Mouse (Mus musculus) mouse embryonic stem cell (cell line): ENCODE data around the gene Dlg1.

Source experiments
- in situ Hi-C, 2 experiments: fragments of 300-500 bp; cut with MboI; formaldehyde crosslinking; loops; 1 replicate in 1 of 2; 3 replicates in 1 of 2; pipeline ENCODE4 v1.14.3; 2019 to 2020; ENCODE audit warnings: low sequenced_read_pairs in 2 of 2, low pct_unique_long_range_greater_than_20kb in 1 of 2, mixed read lengths in 1 of 2; ENCODE audit not compliant: unreplicated experiment in 1 of 2

Gene Dlg1

GRCm38 (mm10) chr16:31790056-31790455, 126.8 kb downstream of the Dlg1 start:
- in situ Hi-C loops, result no loop called here

- in situ Hi-C loops, result no loop called here
Measured at GRCm38 (mm10) chr16:31803644-31804043, 140.4 kb downstream of the Dlg1 start.

- in situ Hi-C loops, result no loop called here
Measured at GRCm38 (mm10) chr16:31826049-31826448, 162.8 kb downstream of the Dlg1 start.

GRCm38 (mm10) chr16:31830726-31831125, 167.5 kb downstream of the Dlg1 start:
- in situ Hi-C loops, result no loop called here

GRCm38 (mm10) chr16:31832630-31833422, 169.6 kb downstream of the Dlg1 start:
- in situ Hi-C loops, result no loop called here

GRCm38 (mm10) chr16:31834011-31834584, 170.9 kb downstream of the Dlg1 start:
- in situ Hi-C loops, result no loop called here

- in situ Hi-C loops, result no loop called here
Measured at GRCm38 (mm10) chr16:31834662-31835318, 171.5 kb downstream of the Dlg1 start.

- in situ Hi-C loops, result no loop called here
Measured at GRCm38 (mm10) chr16:31837362-31837761, 174.1 kb downstream of the Dlg1 start.

GRCm38 (mm10) chr16:31844246-31844645, 181.0 kb downstream of the Dlg1 start:
- in situ Hi-C loops, result no loop called here

- in situ Hi-C loops, result no loop called here
Measured at GRCm38 (mm10) chr16:31846763-31847162, 183.5 kb downstream of the Dlg1 start.

- in situ Hi-C loops, result no loop called here
Measured at GRCm38 (mm10) chr16:31863920-31864319, 200.7 kb downstream of the Dlg1 start.

GRCm38 (mm10) chr16:31865242-31865641, 202.0 kb downstream of the Dlg1 start:
- in situ Hi-C loops, result no loop called here

- in situ Hi-C loops, result no loop called here
Measured at GRCm38 (mm10) chr16:31866911-31867310, 203.7 kb downstream of the Dlg1 start.

- in situ Hi-C loops, result no loop called here
Measured at GRCm38 (mm10) chr16:31867736-31868135, 204.5 kb downstream of the Dlg1 start.

- in situ Hi-C loops, result no loop called here
Measured at GRCm38 (mm10) chr16:31873721-31874120, 210.5 kb downstream of the Dlg1 start.

- in situ Hi-C loops, result loop anchor here in 1 of 2 experiments (5.0 kb wide), 1 partner anchor 42 kb away; no protein-coding TSS in a partner anchor
Measured at GRCm38 (mm10) chr16:31875391-31875790, 212.1 kb downstream of the Dlg1 start.

- in situ Hi-C loops, result loop anchor here in 1 of 2 experiments (5.0 kb wide), 1 partner anchor 41 kb away; no protein-coding TSS in a partner anchor
Measured at GRCm38 (mm10) chr16:31876386-31876785, 213.1 kb downstream of the Dlg1 start.

GRCm38 (mm10) chr16:31878052-31878451, 214.8 kb downstream of the Dlg1 start:
- in situ Hi-C loops, result loop anchor here in 1 of 2 experiments (5.0 kb wide), 1 partner anchor 39 kb away; no protein-coding TSS in a partner anchor

GRCm38 (mm10) chr16:31878573-31879257, 215.5 kb downstream of the Dlg1 start, which contains the start of gene Meltf:
TSS of gene Meltf (plus strand) at chr16:31878810.
- in situ Hi-C loops, result loop anchor here in 1 of 2 experiments (5.0 kb wide), 1 partner anchor 39 kb away; no protein-coding TSS in a partner anchor
